Mouse (Mus musculus): ENCODE measurements at regions not wholly inside any gene's neighbourhood (a gene's known extent, or its start where the extent isn't known, plus 50 kb on each side); places are given as distances from the start of the nearest gene placed in this dataset.

DNA sequence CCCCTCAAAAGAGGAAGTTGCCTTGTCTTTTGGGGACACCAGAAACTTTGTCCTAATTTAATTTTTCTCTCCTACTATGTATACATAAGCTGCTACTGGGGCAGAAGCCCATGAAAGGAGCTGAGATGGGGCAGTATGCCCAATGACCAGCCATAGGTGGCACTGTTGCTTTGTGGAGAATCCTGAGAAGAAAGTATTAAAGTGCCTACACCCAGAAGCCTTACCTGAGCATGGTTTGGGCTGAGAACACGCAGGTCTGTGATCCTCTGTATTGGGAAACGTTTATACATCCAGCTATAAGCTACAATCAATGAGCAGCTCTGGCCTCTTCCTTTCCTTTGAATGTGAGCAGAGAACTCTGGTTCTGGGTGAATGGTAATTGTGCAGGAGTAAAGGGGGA is 1088.5 kb downstream of the Jrkl start:
- no peak for DNase-seq (ENCODE audit: low read depth, low spot score)

GRCm38 (mm10) chr9:12113374-12113773 is 1132.3 kb downstream of the Jrkl start:
- peak; percentile 6 for DNase-seq (ENCODE audit: low read depth, low spot score)
